Mouse (Mus musculus) lung, postnatal 0 days (tissue): ENCODE data around the gene Gm20479.

Source experiments
- CTCF ChIP-seq: IDR thresholded peaks from 2 replicates; pipeline ENCODE4 v1.5.1; 2016; ENCODE audit warnings: antibody characterized with exemption, mild to moderate bottlenecking
- EP300 ChIP-seq: IDR thresholded peaks from 2 replicates; pipeline ENCODE4 v1.6.1; 2016; ENCODE audit warnings: antibody characterized with exemption, mild to moderate bottlenecking, control low read depth

DNA sequence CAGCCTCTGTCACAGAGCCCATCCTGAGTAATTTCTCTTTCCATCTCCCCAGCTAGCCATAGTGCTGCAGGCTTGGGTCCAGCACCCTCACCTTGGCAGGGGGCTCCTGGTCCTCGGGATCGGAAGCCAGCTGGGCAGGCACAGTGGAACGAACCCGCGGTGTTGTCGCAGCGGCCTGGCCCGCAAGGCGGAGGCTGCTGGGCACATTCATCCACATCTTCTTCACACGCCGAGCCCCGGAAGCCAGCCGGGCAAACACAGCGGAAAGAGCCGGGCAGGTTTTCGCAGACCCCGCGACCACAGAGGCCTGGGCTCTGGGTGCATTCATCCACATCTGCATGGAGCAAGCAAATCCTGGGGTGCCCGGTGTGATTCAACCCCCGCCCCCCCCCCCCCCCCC lies 32.3 kb downstream of the Gm20479 start:
- TF ChIP-seq CTCF = no peak
- TF ChIP-seq EP300 = no peak
